Mouse (Mus musculus) CH12.LX (cell line): ENCODE measurements around the gene Ermard. TPM values are rescaled to one million over a fixed set of nuclear protein-coding genes. Genes with fewer than 3 reads are reported as not detected.

Experiments used
- DNase-seq: peaks from one replicate; pipeline ENCODE4 v3.0.0-alpha.2; 2013; ENCODE audit errors: extremely low read depth
- H3K27ac ChIP-seq: 2 replicates; pipeline ENCODE4 v1.5.1; 2012; ENCODE audit warnings: low read depth, mild to moderate bottlenecking, control low read depth, moderate library complexity; ENCODE audit not compliant: insufficient read depth
- H3K27me3 ChIP-seq: replicated peaks from 2 replicates; pipeline ENCODE3; 2012; ENCODE audit warnings: inconsistent platforms
- H3K36me3 ChIP-seq, 2 experiments: replicated peaks in 1 of 2; 2 replicates each; pipeline versions ENCODE3 to v1.6.1; 2012; ENCODE audit warnings: inconsistent platforms in 1 of 2, low read length in 1 of 2, mild to moderate bottlenecking in 1 of 2, mixed read lengths in 1 of 2, moderate library complexity in 1 of 2; ENCODE audit not compliant: control insufficient read depth in 1 of 2, insufficient read depth in 1 of 2
- H3K4me1 ChIP-seq, 2 experiments: 2 replicates each; pipeline ENCODE4 v1.6.1; 2012; ENCODE audit warnings: inconsistent platforms in 1 of 2, moderate library complexity in 1 of 2; ENCODE audit not compliant: insufficient read depth in 2 of 2, control insufficient read depth in 1 of 2
- H3K4me2 ChIP-seq: 2 replicates; pipeline ENCODE4 v1.6.1; 2012; ENCODE audit warnings: low read depth, mild to moderate bottlenecking, control low read depth; ENCODE audit not compliant: poor library complexity, insufficient read depth, severe bottlenecking
- H3K4me3 ChIP-seq, 3 experiments: fragments of 150-350 bp in 1 of 3; sonication (generic) in 1 of 3; replicated peaks in 1 of 3; 2 replicates each; pipeline versions ENCODE3 to v1.5.1; 2011 to 2012; ENCODE audit warnings: low read depth in 2 of 3, low read length in 2 of 3, mild to moderate bottlenecking in 2 of 3, moderate library complexity in 2 of 3, control low read depth in 1 of 3, improper control_type of control experiment in 1 of 3, inconsistent platforms in 1 of 3, mixed read lengths in 1 of 3; ENCODE audit not compliant: poor library complexity in 1 of 3
- H3K79me2 ChIP-seq: replicated peaks from 2 replicates; pipeline ENCODE4 v1.6.1; 2012; ENCODE audit warnings: mild to moderate bottlenecking, moderate library complexity; ENCODE audit not compliant: control insufficient read depth, poor library complexity, insufficient read depth, severe bottlenecking; ENCODE audit errors: extremely low read depth
- H3K9ac ChIP-seq: 2 replicates; pipeline ENCODE4 v1.6.1; 2012; ENCODE audit warnings: low read depth, mild to moderate bottlenecking, control low read depth, moderate library complexity; ENCODE audit not compliant: insufficient read depth
- H3K9me3 ChIP-seq: replicated peaks from 2 replicates; pipeline ENCODE3; 2012; ENCODE audit warnings: low read length, inconsistent platforms, mixed read lengths
- CTCF ChIP-seq, 2 experiments: IDR thresholded peaks in 1 of 2; conservative IDR thresholded peaks in 1 of 2; 2 replicates each; pipeline ENCODE4 v1.5.1; 2011 to 2012; ENCODE audit warnings: low read depth in 2 of 2, low read length in 2 of 2, improper control_type of control experiment in 1 of 2, inconsistent platforms in 1 of 2, mild to moderate bottlenecking in 1 of 2, moderate library complexity in 1 of 2
- E2F4 ChIP-seq: IDR thresholded peaks from 2 replicates; pipeline ENCODE4 v1.6.1; 2011; ENCODE audit warnings: low read depth, low read length, improper control_type of control experiment; ENCODE audit not compliant: insufficient replicate concordance
- EP300 ChIP-seq: IDR thresholded peaks from 2 replicates; pipeline ENCODE4 v1.6.1; 2011; ENCODE audit warnings: low read length, improper control_type of control experiment
- KAT2A ChIP-seq: IDR thresholded peaks from 2 replicates; pipeline ENCODE4 v1.6.1; 2012; ENCODE audit warnings: low read length, improper control_type of control experiment, inconsistent platforms; ENCODE audit not compliant: insufficient replicate concordance
- MAFK ChIP-seq: IDR thresholded peaks from 2 replicates; pipeline ENCODE4 v1.6.1; 2011; ENCODE audit warnings: low read length, improper control_type of control experiment; ENCODE audit not compliant: insufficient replicate concordance
- MAZ ChIP-seq: IDR thresholded peaks from 2 replicates; pipeline ENCODE4 v1.6.1; 2012; ENCODE audit warnings: low read depth, mild to moderate bottlenecking, inconsistent platforms, low read length, improper control_type of control experiment, moderate library complexity
- NELFE ChIP-seq: IDR thresholded peaks from 2 replicates; pipeline ENCODE4 v1.6.1; 2011; ENCODE audit warnings: low read depth, low read length, improper control_type of control experiment
- NRF1 ChIP-seq: IDR thresholded peaks from 2 replicates; pipeline ENCODE4 v1.6.1; 2014; ENCODE audit warnings: low read depth, mild to moderate bottlenecking, inconsistent platforms, low read length, improper control_type of control experiment, moderate library complexity
- POLR2AphosphoS2 ChIP-seq: IDR thresholded peaks from 2 replicates; pipeline ENCODE4 v1.6.1; 2011; ENCODE audit warnings: low read depth, low read length, improper control_type of control experiment
- RCOR1 ChIP-seq: conservative IDR thresholded peaks from 2 replicates; pipeline ENCODE4 v1.6.1; 2012; ENCODE audit warnings: low read depth, mild to moderate bottlenecking, inconsistent platforms, low read length, improper control_type of control experiment
- UBTF ChIP-seq: IDR thresholded peaks from 2 replicates; pipeline ENCODE4 v1.6.1; 2012; ENCODE audit warnings: low read depth, mild to moderate bottlenecking, inconsistent platforms, low read length, improper control_type of control experiment, moderate library complexity
- ZC3H11A ChIP-seq: IDR thresholded peaks from 2 replicates; pipeline ENCODE4 v1.6.1; 2012; ENCODE audit warnings: low read depth, mild to moderate bottlenecking, inconsistent platforms, low read length, improper control_type of control experiment
- ZNF384 ChIP-seq: IDR thresholded peaks from 2 replicates; pipeline ENCODE4 v1.6.1; 2012; ENCODE audit warnings: low read depth, low read length, improper control_type of control experiment, inconsistent platforms
- dilution Hi-C: fragments of 300-500 bp; cut with MboI; formaldehyde crosslinking; loops from 2 replicates; pipeline ENCODE4 v1.14.3; 2020; ENCODE audit warnings: low sequenced_read_pairs; ENCODE audit not compliant: extremely low pct_unique_long_range_greater_than_20kb, extremely low pct_ligation_motif_present
- in situ Hi-C: fragments of 300-500 bp; cut with MboI; formaldehyde crosslinking; loops from 3 replicates; pipeline ENCODE4 v1.14.3; 2019; ENCODE audit warnings: low sequenced_read_pairs, low pct_ligation_motif_present, low pct_unique_long_range_greater_than_20kb, mixed read lengths
- polyA plus RNA-seq: library from polyadenylated mRNA; unstranded; fragments of >175 nt; gene quantifications from 2 replicates; pipeline ENCODE4 v1.2.1, GENCODE M21; 2012; ENCODE audit warnings: low read depth; ENCODE audit not compliant: insufficient read length
- total RNA-seq, 2 experiments: library from RNA; depleted of rRNA; stranded (reverse); fragments of 300-350 nt in 1 of 2; fragments of >200 nt in 1 of 2; gene quantifications; 2 replicates each; pipeline ENCODE4 v1.2.3; 2012 to 2014

The Ermard gene
- total and polyA plus RNA-seq, 3 experiments = 32.0 to 45.6 (median 38.8) TPM

GRCm38 (mm10) chr17:15137443-15137842 is 96.4 kb downstream of the Ermard start:
- no peaks in the 10 kb centered on the region for H3K4me1 ChIP-seq
- no peaks in the 10 kb centered on the region for H3K79me2 ChIP-seq
- no peaks in the 10 kb centered on the region for H3K36me3 ChIP-seq
- in situ Hi-C loops = no loop called here
- H3K9me3 ChIP-seq = no peaks in the 10 kb centered on the region
- no peak for TF ChIP-seq RCOR1
- TF ChIP-seq CTCF (conservative IDR thresholded peaks at IDR 0.05 in 1 of 2, IDR thresholded peaks at IDR 0.05 in 1 of 2; ENCODE audit: low read depth in 2 of 2, low read length in 2 of 2) = no peak
- TF ChIP-seq MAZ = no peak
- TF ChIP-seq ZC3H11A = no peak
- no peak for TF ChIP-seq NELFE
- TF ChIP-seq MAFK = no peak
- TF ChIP-seq KAT2A = no peak
- no peak for TF ChIP-seq EP300
- TF ChIP-seq UBTF = no peak
- no peak for TF ChIP-seq ZNF384
- no peak for TF ChIP-seq E2F4
- TF ChIP-seq POLR2AphosphoS2 = no peak
- TF ChIP-seq NRF1 = no peak
- no peak overlapping the region for H3K4me2 ChIP-seq
- no peaks in the 10 kb centered on the region for H3K27me3 ChIP-seq
- no peak for DNase-seq
- H3K9ac ChIP-seq = no peak overlapping the region
- H3K27ac ChIP-seq = no peak overlapping the region
- dilution Hi-C loops = no loop called here
- no peak overlapping the region for H3K4me3 ChIP-seq

Other genes starting within 250 kb of the Ermard start
- 1.4 and 2.3 TPM in 2 replicates for gene Wdr27, start 98.0 kb upstream of the Ermard start, total RNA-seq (2012; rRNA removed)
- 1.7 and 1.9 TPM in 2 replicates for gene Wdr27, start 98.0 kb upstream of the Ermard start, total RNA-seq (2014; rRNA removed)
- 1.8 and 2.1 TPM in 2 replicates for gene Wdr27, start 98.0 kb upstream of the Ermard start, polyA plus RNA-seq
- 5.4 and 7.4 TPM in 2 replicates for gene 1600012H06Rik, start 98.0 kb upstream of the Ermard start, total RNA-seq (2012; rRNA removed)
- 10.5 and 10.6 TPM in 2 replicates for gene 1600012H06Rik, start 98.0 kb upstream of the Ermard start, total RNA-seq (2014; rRNA removed)
- gene 1600012H06Rik, start 98.0 kb upstream of the Ermard start, polyA plus RNA-seq = 12.0 and 12.4 TPM in 2 replicates
- 216 and 364 TPM in 2 replicates for gene Phf10, start 79.9 kb upstream of the Ermard start, total RNA-seq (2012; rRNA removed)
- 343 and 349 TPM in 2 replicates for gene Phf10, start 79.9 kb upstream of the Ermard start, total RNA-seq (2014; rRNA removed)
- 225 and 226 TPM in 2 replicates for gene Phf10, start 79.9 kb upstream of the Ermard start, polyA plus RNA-seq
- gene 9030025P20Rik, start 62.7 kb upstream of the Ermard start, total RNA-seq (2012; rRNA removed) = 7.9 and 8.6 TPM in 2 replicates
- gene 9030025P20Rik, start 62.7 kb upstream of the Ermard start, total RNA-seq (2014; rRNA removed) = 6.4 and 6.5 TPM in 2 replicates
- 5.8 and 7.5 TPM in 2 replicates for gene 9030025P20Rik, start 62.7 kb upstream of the Ermard start, polyA plus RNA-seq
- 0.46 TPM in 1 of 2 replicates, not detected in the other for gene Gm3417, start 62.4 kb upstream of the Ermard start, total RNA-seq (2012; rRNA removed)
- 1.8 and 3.1 TPM in 2 replicates for gene Gm3417, start 62.4 kb upstream of the Ermard start, total RNA-seq (2014; rRNA removed)
- gene Gm3417, start 62.4 kb upstream of the Ermard start, polyA plus RNA-seq = 1.8 TPM in 1 of 2 replicates, not detected in the other
- gene Gm3435, start 31.0 kb upstream of the Ermard start, total RNA-seq (2012; rRNA removed) = 4.3 and 4.5 TPM in 2 replicates
- 9.4 and 10.5 TPM in 2 replicates for gene Gm3435, start 31.0 kb upstream of the Ermard start, total RNA-seq (2014; rRNA removed)
- gene Gm3435, start 31.0 kb upstream of the Ermard start, polyA plus RNA-seq = 1.7 and 2.3 TPM in 2 replicates
- 1.9 and 2.9 TPM in 2 replicates for gene Tcte3, start 280 bp downstream of the Ermard start, total RNA-seq (2012; rRNA removed)
- 1.00 TPM in 1 of 2 replicates, not detected in the other for gene Tcte3, start 280 bp downstream of the Ermard start, total RNA-seq (2014; rRNA removed)
- 4.2 and 5.8 TPM in 2 replicates for gene Tcte3, start 280 bp downstream of the Ermard start, polyA plus RNA-seq
- gene Gm3448, start 329 bp downstream of the Ermard start, total RNA-seq (2012; rRNA removed) = 3.9 and 4.2 TPM in 2 replicates
- 3.8 and 4.8 TPM in 2 replicates for gene Gm3448, start 329 bp downstream of the Ermard start, total RNA-seq (2014; rRNA removed)
- 1.2 and 2.0 TPM in 2 replicates for gene Gm3448, start 329 bp downstream of the Ermard start, polyA plus RNA-seq